Mouse (Mus musculus) liver, postnatal 0 days (tissue): ENCODE results near the gene Mfsd4b5.

Experiments used
- CTCF ChIP-seq: sonication (generic); IDR thresholded peaks from 2 replicates; pipeline ENCODE4 v1.5.1; 2016; ENCODE audit warnings: antibody characterized with exemption, low read depth
- EP300 ChIP-seq: IDR thresholded peaks from 2 replicates; pipeline ENCODE4 v1.6.1; 2016; ENCODE audit warnings: antibody characterized with exemption, low read depth, mild to moderate bottlenecking

- TF ChIP-seq CTCF = no peak
- TF ChIP-seq EP300 = no peak
Observed at GRCm38 (mm10) chr10:39967512-39967911, 18.9 kb downstream of the Mfsd4b5 start.
